Mouse (Mus musculus) midbrain, embryonic 11.5 days (tissue): ENCODE measurements around the gene Cisd1. TPM values are rescaled to one million over a fixed set of nuclear protein-coding genes. Genes with fewer than 3 reads are reported as not detected.
"Not testable (repeated sequence)": the region's sequence is repeated elsewhere in the genome, so short reads cannot be mapped to it uniquely, and the experiment has no call there.

Source experiments
- ATAC-seq: fragments of 200-750 bp; cut with Nextera tagmentation; 2 replicates; pipeline ENCODE4 v1.8.0; 2017; ENCODE audit warnings: moderate TSS enrichment, moderate library complexity; ENCODE audit not compliant: low FRiP score
- DNase-seq: peaks from one replicate; pipeline ENCODE4 v3.0.0; 2015; ENCODE audit warnings: low spot score; ENCODE audit errors: missing footprints
- H3K27ac ChIP-seq: fragments of 300-500 bp; sonication (generic); 2 replicates; pipeline ENCODE4 v1.5.1; 2014; ENCODE audit warnings: low read depth, low read length
- H3K27me3 ChIP-seq: fragments of 300-500 bp; sonication (generic); 2 replicates; pipeline ENCODE4 v1.6.1; 2014; ENCODE audit warnings: mild to moderate bottlenecking, low read length, moderate library complexity, mixed read lengths; ENCODE audit not compliant: control insufficient read depth, insufficient read depth
- H3K36me3 ChIP-seq: fragments of 300-500 bp; sonication (generic); 2 replicates; pipeline ENCODE4 v1.6.1; 2014; ENCODE audit warnings: mild to moderate bottlenecking, low read length, moderate library complexity, mixed read lengths; ENCODE audit not compliant: control insufficient read depth, insufficient read depth
- H3K4me1 ChIP-seq: fragments of 300-500 bp; sonication (generic); 2 replicates; pipeline ENCODE4 v1.6.1; 2014; ENCODE audit warnings: low read length; ENCODE audit not compliant: control insufficient read depth, insufficient read depth
- H3K4me2 ChIP-seq: fragments of 300-500 bp; sonication (generic); 2 replicates; pipeline ENCODE4 v1.6.1; 2014; ENCODE audit warnings: mild to moderate bottlenecking, moderate library complexity
- H3K4me3 ChIP-seq: fragments of 300-500 bp; sonication (generic); 2 replicates; pipeline ENCODE4 v1.5.1; 2014; ENCODE audit warnings: low read depth, low read length
- H3K9ac ChIP-seq: fragments of 300-500 bp; sonication (generic); 2 replicates; pipeline ENCODE4 v1.6.1; 2014; ENCODE audit warnings: low read length
- H3K9me3 ChIP-seq: fragments of 300-500 bp; sonication (generic); 2 replicates; pipeline ENCODE4 v1.6.1; 2016; ENCODE audit warnings: low read length; ENCODE audit not compliant: control insufficient read depth
- WGBS: fragments of 180-500 bp; shearing (Covaris S2); extraction: QIAGEN DNeasy Blood & Tissue Kit; methylation state at CpG from one replicate; pipeline ENCODE4 v1.1.7; 2014; 5-methylcytosine and 5-hydroxymethylcytosine counted together
- polyA plus RNA-seq: library from polyadenylated mRNA; unstranded; fragments of >200 nt; fragmentation: Nextera tagmentation; extraction: Ambion mirVana; gene quantifications from 2 replicates; pipeline ENCODE4 v1.2.1, GENCODE M21; 2014

Gene Cisd1
- 152 and 155 TPM in 2 replicates for polyA plus RNA-seq

GRCm38 (mm10) chr10:71344579-71345143, at the start of gene Cisd1:
TSS of gene Cisd1 (minus strand) at chr10:71344954.
- peak within 1 kb of the TSS; percentile 90 for H3K9ac ChIP-seq
- ATAC-seq (peak; percentile 77), DNase-seq (peak; percentile 99)
- no peaks in the 10 kb centered on the region for H3K27me3 ChIP-seq
- peak within 1 kb of the TSS; percentile 80 for H3K4me2 ChIP-seq
- under 1% methylated on average over 60 of the region's 60 CpGs for WGBS
- no peak within 1 kb of the TSS for H3K27ac ChIP-seq
- no peaks in the 10 kb centered on the region for H3K9me3 ChIP-seq
- peaks cover 25% of the 10 kb centered on the region; the same call in 1 of the 2 replicates for H3K4me1 ChIP-seq
- H3K36me3 ChIP-seq: no peaks in the 10 kb centered on the region
- peak within 1 kb of the TSS; percentile 82 for H3K4me3 ChIP-seq

DNA sequence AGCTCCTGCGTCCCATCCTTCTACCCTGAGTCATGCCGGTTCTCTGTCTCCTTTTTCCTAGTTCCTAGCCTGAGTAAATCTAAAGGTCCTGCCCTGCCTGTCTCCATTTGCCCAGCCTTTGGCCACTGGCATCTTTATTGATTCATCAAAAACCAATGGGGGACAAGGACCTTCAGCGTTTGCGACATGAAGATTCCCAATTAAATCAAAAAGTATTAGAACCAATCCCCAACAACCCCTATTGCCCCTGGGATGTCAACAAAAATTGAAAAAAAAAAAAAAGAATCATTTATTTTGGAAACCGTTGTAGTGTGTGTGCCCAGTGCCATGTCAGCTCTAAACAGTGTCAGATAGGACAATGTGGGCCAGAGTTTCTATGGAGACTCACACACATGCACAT, 44.6 kb upstream of the Cisd1 start:
- WGBS: 94% methylated on average over 5 of the region's 5 CpGs

DNA sequence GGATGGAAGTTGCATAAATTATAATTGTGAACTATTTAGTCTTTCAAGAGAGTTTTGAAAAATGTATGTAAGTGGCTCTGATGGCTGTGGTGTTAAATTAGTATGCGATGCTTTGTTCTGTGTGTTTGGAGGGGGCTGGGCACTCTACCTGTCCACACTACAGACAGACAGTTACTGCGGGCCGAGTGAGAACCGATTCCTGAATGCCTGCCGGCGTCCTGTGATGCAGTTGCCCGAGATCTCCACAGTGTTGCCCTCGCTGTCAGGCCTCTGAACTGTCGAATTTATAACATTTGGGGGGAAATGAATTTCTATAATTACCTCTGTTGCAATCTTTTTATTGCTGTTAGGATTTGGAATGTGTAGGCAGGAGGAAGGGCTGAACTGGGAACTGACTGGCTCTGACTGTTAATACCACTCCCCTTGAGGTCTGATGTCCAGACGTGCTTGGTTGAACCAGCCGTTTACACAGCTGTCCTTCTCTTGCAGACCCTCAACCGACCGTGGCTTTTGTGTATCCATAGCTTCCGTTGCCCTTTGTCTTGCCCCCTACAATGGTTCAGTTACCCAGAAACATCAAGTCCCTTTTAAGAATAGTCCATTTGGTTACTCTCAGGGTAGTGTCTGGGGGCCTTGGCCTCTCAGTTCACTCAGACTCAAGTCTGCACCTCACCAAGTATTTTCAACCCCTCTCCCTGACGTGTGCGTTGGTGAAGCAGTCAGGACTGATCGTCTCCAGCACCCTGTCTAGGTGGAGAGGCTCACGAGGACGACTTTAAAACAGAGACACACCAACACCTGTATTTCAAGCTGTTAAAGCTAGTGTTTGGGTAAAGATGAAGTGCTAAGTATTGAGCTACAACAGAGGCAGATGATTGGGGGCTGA, 39.6 kb upstream of the Cisd1 start:
- 69% methylated on average over 19 of the region's 19 CpGs for WGBS
- ATAC-seq (peak; percentile 75), DNase-seq (peak; percentile 85)
- H3K4me2 ChIP-seq: no peak overlapping the region
- 0 out of 2 replicates have a peak, but pooled peaks cover 2% of the 10 kb centered on the region for H3K4me1 ChIP-seq
- no peak overlapping the region for H3K9ac ChIP-seq
- no peaks in the 10 kb centered on the region for H3K9me3 ChIP-seq
- H3K27me3 ChIP-seq: no peaks in the 10 kb centered on the region
- no peak overlapping the region for H3K4me3 ChIP-seq
- no peak overlapping the region for H3K27ac ChIP-seq
- H3K36me3 ChIP-seq: peaks cover 6% of the 10 kb centered on the region; the same call in 1 of the 2 replicates

More for the DNA sequence above, 44.6 kb upstream of the Cisd1 start:
- DNase-seq: no peak
- Histone ChIP-seq H3K27me3 (no peaks in the 10 kb centered on the region), H3K4me2 (no peak overlapping the region), H3K4me3 (no peak overlapping the region), H3K4me1 (no peaks in the 10 kb centered on the region), H3K9me3 (no peaks in the 10 kb centered on the region; the same call in 1 of the 2 replicates), H3K27ac (no peak overlapping the region), H3K36me3 (no peaks in the 10 kb centered on the region), H3K9ac (no peak overlapping the region)
- no peak for ATAC-seq

- ATAC-seq, H3K9ac ChIP-seq, H3K4me3 ChIP-seq, DNase-seq, H3K36me3 ChIP-seq, H3K27me3 ChIP-seq, H3K4me2 ChIP-seq, H3K27ac ChIP-seq, H3K9me3 ChIP-seq, H3K4me1 ChIP-seq: not testable (repeated sequence)
- WGBS: 84% methylated on average over 6 of the region's 6 CpGs
Measured at GRCm38 (mm10) chr10:71383552-71383924, 38.8 kb upstream of the Cisd1 start.

DNA sequence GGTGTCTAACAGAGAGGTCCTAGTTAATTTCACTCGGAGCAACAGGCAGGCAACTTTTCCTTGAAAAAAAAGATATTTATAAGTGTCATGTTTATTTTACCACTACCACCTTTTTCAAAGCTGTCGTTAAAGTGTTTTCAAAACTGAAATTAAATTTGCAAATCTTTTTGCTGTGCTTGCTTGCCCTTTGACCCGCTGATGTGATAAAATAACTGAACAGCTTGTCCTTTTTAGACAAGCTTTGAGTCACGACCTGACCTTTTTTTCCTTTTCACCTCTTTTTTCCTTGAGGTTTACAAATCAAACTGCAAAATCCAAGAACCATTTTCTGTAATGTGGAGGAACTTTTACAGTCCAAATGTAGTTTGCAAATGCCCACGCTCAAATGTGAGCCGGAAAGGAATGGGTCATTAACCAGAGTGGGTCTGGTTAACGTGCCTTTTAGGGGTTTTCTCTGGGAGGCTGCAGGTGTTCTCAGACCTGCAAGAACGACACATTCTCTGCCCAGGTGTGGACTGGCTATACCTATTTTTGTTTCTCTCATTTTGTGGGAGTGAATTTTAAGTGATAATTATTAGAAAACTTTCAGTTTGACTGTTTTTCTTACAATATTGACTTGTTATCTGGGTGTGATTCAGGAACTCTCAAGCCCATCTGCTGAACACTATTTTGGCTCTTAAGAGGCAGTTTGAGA, 38.3 kb upstream of the Cisd1 start:
- Histone ChIP-seq H3K9ac (no peak overlapping the region), H3K4me3 (no peak overlapping the region), H3K36me3 (peaks cover 8% of the 10 kb centered on the region; the same call in 1 of the 2 replicates), H3K27ac (no peak overlapping the region), H3K4me2 (no peak overlapping the region), H3K9me3 (no peaks in the 10 kb centered on the region), H3K27me3 (no peaks in the 10 kb centered on the region), H3K4me1 (0 out of 2 replicates have a peak, but pooled peaks cover 2% of the 10 kb centered on the region)
- DNase-seq: no peak
- 84% methylated on average over 8 of the region's 8 CpGs for WGBS
- no peak for ATAC-seq

DNA sequence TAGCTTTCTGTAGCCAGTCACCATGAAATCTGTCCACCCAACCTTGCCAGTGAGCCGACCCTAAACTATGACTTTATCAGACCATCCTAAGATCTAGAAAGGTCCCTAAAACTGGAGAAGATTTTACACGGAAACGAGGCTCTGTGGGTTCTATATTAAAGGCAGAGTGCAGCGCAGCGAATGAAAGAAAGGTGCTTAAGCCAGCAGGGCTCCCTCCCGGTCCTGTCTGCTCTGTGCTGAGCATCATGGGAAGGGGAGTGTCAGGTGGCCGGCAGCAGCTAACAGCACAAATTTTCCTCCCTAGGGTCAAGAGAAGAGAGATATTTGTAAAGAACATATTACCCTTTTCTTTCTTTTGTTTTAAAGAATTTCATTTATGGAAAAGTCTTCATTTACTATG, 37.4 kb upstream of the Cisd1 start:
- DNase-seq (no peak), ATAC-seq (no peak)
- Histone ChIP-seq H3K27ac (no peak overlapping the region), H3K36me3 (peaks cover 8% of the 10 kb centered on the region; the same call in 1 of the 2 replicates), H3K4me2 (no peak overlapping the region), H3K9ac (no peak overlapping the region), H3K9me3 (no peaks in the 10 kb centered on the region), H3K4me1 (0 out of 2 replicates have a peak, but pooled peaks cover 2% of the 10 kb centered on the region), H3K27me3 (no peaks in the 10 kb centered on the region), H3K4me3 (no peak overlapping the region)
- WGBS: 84% methylated on average over 7 of the region's 7 CpGs

- Histone ChIP-seq H3K36me3 (peaks cover 8% of the 10 kb centered on the region; the same call in 1 of the 2 replicates), H3K4me1 (0 out of 2 replicates have a peak, but pooled peaks cover 2% of the 10 kb centered on the region), H3K9ac (no peak overlapping the region), H3K27ac (no peak overlapping the region), H3K9me3 (no peaks in the 10 kb centered on the region), H3K4me3 (no peak overlapping the region), H3K4me2 (no peak overlapping the region), H3K27me3 (no peaks in the 10 kb centered on the region)
- DNase-seq: no peak
- no peak for ATAC-seq
- WGBS: 93% methylated on average over 29 of the region's 29 CpGs
Measured at GRCm38 (mm10) chr10:71381471-71382033, 36.8 kb upstream of the Cisd1 start.

- Histone ChIP-seq H3K9me3 (no peaks in the 10 kb centered on the region), H3K27me3 (no peaks in the 10 kb centered on the region), H3K9ac (no peak overlapping the region), H3K27ac (no peak overlapping the region), H3K4me3 (no peak overlapping the region), H3K36me3 (peaks cover 8% of the 10 kb centered on the region; the same call in 1 of the 2 replicates), H3K4me1 (0 out of 2 replicates have a peak, but pooled peaks cover 2% of the 10 kb centered on the region), H3K4me2 (no peak overlapping the region)
- ATAC-seq (no peak), DNase-seq (no peak)
- 95% methylated on average over 7 of the region's 7 CpGs for WGBS
Measured at GRCm38 (mm10) chr10:71380406-71380805, 35.7 kb upstream of the Cisd1 start.
